Comparison of ENCODE assay signal across 9 mouse cellular contexts in genomic region chr5:121215380-121216125, GRCm38 (mm10). TPM values are rescaled to one million over a fixed set of nuclear protein-coding genes. Genes with fewer than 3 reads are reported as not detected.
DNase-seq lines count a peak whose midpoint lies in the region; ATAC-seq lines count a peak whose summit lies in the region.
"Had no signal": no experiment of that assay in that cellular context is flagged by ENCODE, and none has a peak within 500 bp of the region (broad histone marks: within the 10 kb centered on the region; RNA-seq: fewer than 3 reads in every experiment).

No protein-coding gene starts in this region.

- H3K36me3 ChIP-seq in midbrain, embryonic 11.5 days (ENCODE audit: control insufficient read depth, insufficient read depth, low read length): peaks cover 17% of the 10 kb centered on the region
- peaks cover 20% of the 10 kb centered on the region; the same call in 1 of the 2 replicates for H3K36me3 ChIP-seq in midbrain, embryonic 15.5 days (replicated peaks)
- peaks cover 12% of the 10 kb centered on the region for H3K36me3 ChIP-seq in embryonic facial prominence, embryonic 11.5 days (replicated peaks; ENCODE audit: control insufficient read depth, insufficient read depth, low read depth, low read length)
- H3K36me3 ChIP-seq in liver, embryonic 11.5 days (ENCODE audit: control insufficient read depth, insufficient read depth, low read length): peaks cover 23% of the 10 kb centered on the region

- DNase-seq in midbrain, embryonic 11.5 days (ENCODE audit: low spot score, missing footprints): peak; percentile 97
- peak; percentile 77 for DNase-seq in adrenal gland, postnatal 25 days
- peak; percentile 85 for DNase-seq in embryonic facial prominence, embryonic 11.5 days (ENCODE audit: low spot score)
- DNase-seq in liver, embryonic 11.5 days (ENCODE audit: low spot score): no peak
- peak; percentile 32 for DNase-seq in ovary, postnatal 10 days (ENCODE audit: low spot score)
- DNase-seq in urinary bladder, postnatal 25 days (ENCODE audit: low spot score): peak; percentile 59

- WGBS in midbrain, embryonic 11.5 days: 50% methylated on average over 13 of the region's 13 CpGs
- WGBS in midbrain, embryonic 15.5 days: 46% methylated on average over 13 of the region's 13 CpGs
- 50% methylated on average over 13 of the region's 13 CpGs for WGBS in embryonic facial prominence, embryonic 11.5 days
- WGBS in liver, embryonic 11.5 days: 28% methylated on average over 13 of the region's 13 CpGs

- H3K4me2 ChIP-seq in midbrain, embryonic 11.5 days: no peak overlapping the region
- H3K4me2 ChIP-seq in midbrain, embryonic 15.5 days: no peak overlapping the region
- H3K4me2 ChIP-seq in embryonic facial prominence, embryonic 11.5 days (ENCODE audit: low read depth, low read length): no peak overlapping the region
- peak overlapping the region; percentile 45 for H3K4me2 ChIP-seq in liver, embryonic 11.5 days
- H3K4me2 ChIP-seq: hindbrain, embryonic 15.5 days had no signal

- H3K9ac ChIP-seq in midbrain, embryonic 11.5 days (ENCODE audit: low read length): no peak overlapping the region
- H3K9ac ChIP-seq in midbrain, embryonic 15.5 days: no peak overlapping the region
- no peak overlapping the region for H3K9ac ChIP-seq in embryonic facial prominence, embryonic 11.5 days (replicated peaks; ENCODE audit: low read length)
- no peak overlapping the region for H3K9ac ChIP-seq in liver, embryonic 11.5 days (ENCODE audit: low read depth, low read length)
- H3K9ac ChIP-seq: hindbrain, embryonic 15.5 days had no signal

- H3K4me3 ChIP-seq in midbrain, embryonic 11.5 days (ENCODE audit: low read depth, low read length): no peak overlapping the region
- H3K4me3 ChIP-seq in midbrain, embryonic 15.5 days: no peak overlapping the region
- no peak overlapping the region for H3K4me3 ChIP-seq in embryonic facial prominence, embryonic 11.5 days (ENCODE audit: low read depth, low read length)
- H3K4me3 ChIP-seq in liver, embryonic 11.5 days (ENCODE audit: low read depth, low read length): no peak overlapping the region
- H3K4me3 ChIP-seq: hindbrain, embryonic 15.5 days had no signal

- H3K27me3 ChIP-seq in midbrain, embryonic 11.5 days (ENCODE audit: control insufficient read depth, insufficient read depth, low read length): no peaks in the 10 kb centered on the region
- H3K27me3 ChIP-seq in midbrain, embryonic 15.5 days (replicated peaks): no peaks in the 10 kb centered on the region
- H3K27me3 ChIP-seq in embryonic facial prominence, embryonic 11.5 days (ENCODE audit: control insufficient read depth, insufficient read depth, low read length): no peaks in the 10 kb centered on the region
- no peaks in the 10 kb centered on the region for H3K27me3 ChIP-seq in liver, embryonic 11.5 days (replicated peaks; ENCODE audit: control insufficient read depth, insufficient read depth, low read length)
- H3K27me3 ChIP-seq: hindbrain, embryonic 15.5 days had no signal

- ATAC-seq in midbrain, embryonic 11.5 days (ENCODE audit: low FRiP score): no peak
- no peak for ATAC-seq in midbrain, embryonic 15.5 days (replicated peaks)
- ATAC-seq in embryonic facial prominence, embryonic 11.5 days (replicated peaks; ENCODE audit: insufficient number of reproducible peaks, low FRiP score, low TSS enrichment, low read depth): no peak
- peak; percentile 34 for ATAC-seq in inflammation-experienced regulatory T-cells, adult 6 months
- ATAC-seq in liver, embryonic 11.5 days (replicated peaks; ENCODE audit: low FRiP score): peak; percentile 70

- no peak overlapping the region for H3K27ac ChIP-seq in midbrain, embryonic 11.5 days (ENCODE audit: low read depth, low read length)
- H3K27ac ChIP-seq in midbrain, embryonic 15.5 days: no peak overlapping the region; the same call in 1 of the 2 replicates
- no peak overlapping the region for H3K27ac ChIP-seq in embryonic facial prominence, embryonic 11.5 days (replicated peaks; ENCODE audit: low read depth, low read length)
- H3K27ac ChIP-seq in liver, embryonic 11.5 days (ENCODE audit: low read depth, low read length): peak overlapping the region; percentile 93
- H3K27ac ChIP-seq: hindbrain, embryonic 15.5 days had no signal

- H3K4me1 ChIP-seq in midbrain, embryonic 11.5 days (ENCODE audit: control insufficient read depth, insufficient read depth, low read length): no peaks in the 10 kb centered on the region; the same call in 1 of the 2 replicates
- H3K4me1 ChIP-seq in midbrain, embryonic 15.5 days: 0 out of 2 replicates have a peak, but pooled peaks cover 5% of the 10 kb centered on the region
- H3K4me1 ChIP-seq in embryonic facial prominence, embryonic 11.5 days (ENCODE audit: control insufficient read depth, insufficient read depth, low read length): no peaks in the 10 kb centered on the region
- H3K4me1 ChIP-seq in liver, embryonic 11.5 days (replicated peaks; ENCODE audit: control insufficient read depth, insufficient read depth, low read length): peaks cover 6% of the 10 kb centered on the region
- H3K4me1 ChIP-seq: hindbrain, embryonic 15.5 days had no signal

- H3K9me3 ChIP-seq in midbrain, embryonic 11.5 days (ENCODE audit: control insufficient read depth, low read length): no peaks in the 10 kb centered on the region
- no peaks in the 10 kb centered on the region for H3K9me3 ChIP-seq in midbrain, embryonic 15.5 days
- H3K9me3 ChIP-seq in embryonic facial prominence, embryonic 11.5 days (replicated peaks; ENCODE audit: control insufficient read depth, low read length): no peaks in the 10 kb centered on the region
- H3K9me3 ChIP-seq in liver, embryonic 11.5 days (ENCODE audit: control insufficient read depth, low read length): no peaks in the 10 kb centered on the region
- H3K9me3 ChIP-seq: hindbrain, embryonic 15.5 days had no signal

RNA-seq across cellular contexts. Expression of gene Hectd4, which starts 4.5 kb away (rescaled TPM):
- polyA plus RNA-seq in midbrain, embryonic 11.5 days (2014; fragmentation: Nextera tagmentation; extraction: Ambion mirVana): 8.0 and 9.7 TPM in 2 replicates
- polyA plus RNA-seq in midbrain, embryonic 15.5 days (2015; fragmentation: Nextera tagmentation; extraction: Ambion mirVana): 26.5 and 27.5 TPM in 2 replicates
- 29.8 and 35.7 TPM in 2 replicates for total RNA-seq in adrenal gland, postnatal 25 days (2021)
- polyA plus RNA-seq in embryonic facial prominence, embryonic 11.5 days (2014; fragmentation: Nextera tagmentation; extraction: Ambion mirVana): 5.7 and 7.2 TPM in 2 replicates
- polyA plus RNA-seq in inflammation-experienced regulatory T-cells, adult 6 months (2017; shearing (Covaris generic)): 1 to 10 TPM; 4.4 to 8.7 (median 8.2) TPM
- polyA plus RNA-seq in liver, embryonic 11.5 days (2014; fragmentation: Nextera tagmentation; extraction: Ambion mirVana): 11.8 and 16.3 TPM in 2 replicates

RNA-seq across cellular contexts. Expression of gene Rpl6, which starts 11.3 kb away (rescaled TPM):
- 664 and 673 TPM in 2 replicates for polyA plus RNA-seq in midbrain, embryonic 11.5 days (2014; fragmentation: Nextera tagmentation; extraction: Ambion mirVana)
- polyA plus RNA-seq in midbrain, embryonic 15.5 days (2015; fragmentation: Nextera tagmentation; extraction: Ambion mirVana): 336 and 343 TPM in 2 replicates
- total RNA-seq in adrenal gland, postnatal 25 days (2021): 923 and 949 TPM in 2 replicates
- 776 and 796 TPM in 2 replicates for polyA plus RNA-seq in embryonic facial prominence, embryonic 11.5 days (2014; fragmentation: Nextera tagmentation; extraction: Ambion mirVana)
- polyA plus RNA-seq in inflammation-experienced regulatory T-cells, adult 6 months (2017; shearing (Covaris generic)): 1,000 to 10,000 TPM; 1,376 to 1,988 (median 1,894) TPM
- 959 and 1,036 TPM in 2 replicates for polyA plus RNA-seq in liver, embryonic 11.5 days (2014; fragmentation: Nextera tagmentation; extraction: Ambion mirVana)

RNA-seq across cellular contexts. Expression of gene Ptpn11, which starts 24.4 kb away (rescaled TPM):
- 24.5 and 25.2 TPM in 2 replicates for polyA plus RNA-seq in midbrain, embryonic 11.5 days (2014; fragmentation: Nextera tagmentation; extraction: Ambion mirVana)
- polyA plus RNA-seq in midbrain, embryonic 15.5 days (2015; fragmentation: Nextera tagmentation; extraction: Ambion mirVana): 23.7 and 24.7 TPM in 2 replicates
- total RNA-seq in adrenal gland, postnatal 25 days (2021): 92.7 and 98.6 TPM in 2 replicates
- polyA plus RNA-seq in embryonic facial prominence, embryonic 11.5 days (2014; fragmentation: Nextera tagmentation; extraction: Ambion mirVana): 25.1 and 26.6 TPM in 2 replicates
- 10 to 100 TPM in 2 of 3 experiments, 1 to 10 TPM in 1; 9.8 to 16.6 (median 13.3) TPM for polyA plus RNA-seq in inflammation-experienced regulatory T-cells, adult 6 months (2017; shearing (Covaris generic))
- polyA plus RNA-seq in liver, embryonic 11.5 days (2014; fragmentation: Nextera tagmentation; extraction: Ambion mirVana): 21.5 TPM in 2 replicates

Comparison
In these comparisons a context has a peak if more than half of its experiments do, and no peak if none do; other contexts are left out.
1. ATAC-seq: peak in inflammation-experienced regulatory T-cells, adult 6 months (single experiment) and liver, embryonic 11.5 days (single experiment); none in midbrain, embryonic 11.5 days (single experiment), midbrain, embryonic 15.5 days (single experiment) and embryonic facial prominence, embryonic 11.5 days (single experiment).